Mouse (Mus musculus) ES-Bruce4 (cell line): ENCODE results near the gene Etv3.

Experiments
- CTCF ChIP-seq: IDR thresholded peaks from one replicate; pipeline ENCODE4 v1.8.1; 2011; ENCODE audit warnings: low read depth, low read length
- EP300 ChIP-seq: IDR thresholded peaks from 2 replicates; pipeline ENCODE4 v1.6.1; 2011; ENCODE audit warnings: low read depth, low read length; ENCODE audit not compliant: insufficient read depth
- POLR2A ChIP-seq: IDR thresholded peaks from one replicate; pipeline ENCODE4 v1.8.1; 2011; ENCODE audit warnings: low read length; ENCODE audit not compliant: insufficient read depth

DNA sequence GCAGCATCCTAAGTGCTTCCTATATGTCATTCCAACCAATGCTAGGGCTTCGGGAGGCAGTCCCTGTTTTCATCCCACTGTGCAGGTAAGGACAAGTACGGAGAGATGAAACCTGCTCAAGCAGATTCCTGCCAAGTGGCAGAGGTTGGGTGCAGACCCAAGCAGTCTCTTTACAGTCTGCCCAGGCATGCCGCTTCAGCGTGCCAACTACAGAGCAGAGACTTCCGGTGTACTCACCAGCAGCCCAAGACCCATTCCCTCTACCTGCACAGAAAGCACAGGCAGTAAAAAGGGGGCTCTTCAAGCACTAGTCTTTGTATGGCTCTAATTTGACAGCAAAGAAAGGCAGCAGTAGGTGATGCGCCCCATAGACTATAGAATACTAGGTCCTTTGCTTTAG, 40.4 kb downstream of the Etv3 start:
- TF ChIP-seq POLR2A, result no peak
- TF ChIP-seq CTCF, result no peak
- TF ChIP-seq EP300, result no peak
